Mouse (Mus musculus): ENCODE results near the gene Rab34. TPM values are rescaled to one million over a fixed set of nuclear protein-coding genes. Genes with fewer than 3 reads are reported as not detected.

Gene Rab34
- polyA plus RNA-seq, 1 experiment from 2014 or later = 75.3 TPM

DNA sequence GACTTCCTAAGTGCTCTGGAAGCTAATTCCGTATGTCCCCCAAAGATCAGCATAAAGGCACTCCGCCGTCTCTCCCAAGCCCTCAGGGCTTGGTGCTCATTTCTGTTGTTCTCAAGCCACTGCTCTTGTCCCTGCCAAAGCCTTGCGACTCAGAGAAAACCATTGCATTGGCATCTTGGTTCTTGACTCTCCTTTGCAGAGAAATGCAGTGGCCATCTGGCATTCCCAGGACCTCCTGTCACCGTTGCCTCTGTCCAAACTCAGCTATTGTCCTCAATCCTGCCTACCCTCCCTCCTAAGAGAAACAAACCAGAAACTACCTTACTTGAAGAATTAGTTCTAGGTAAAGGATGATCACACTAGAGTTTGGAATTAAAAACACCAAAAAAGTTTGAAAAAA is 32.6 kb upstream of the Rab34 start:
- no peak for DNase-seq (ENCODE audit: low spot score)
- no peak for ATAC-seq (ENCODE audit: insufficient read depth, low FRiP score, low TSS enrichment)
- WGBS = 82% methylated on average over 5 of the region's 5 CpGs
- no peaks in the 10 kb centered on the region for H3K4me1 ChIP-seq (ENCODE audit: control insufficient read depth, insufficient read depth, low read length)
- no peaks in the 10 kb centered on the region for H3K9me3 ChIP-seq (ENCODE audit: control insufficient read depth, low read length)
- H3K27ac ChIP-seq (ENCODE audit: low read depth, low read length) = no peak overlapping the region
- H3K4me2 ChIP-seq (ENCODE audit: low read depth) = no peak overlapping the region
- peaks cover 33% of the 10 kb centered on the region for H3K36me3 ChIP-seq (ENCODE audit: control insufficient read depth, insufficient read depth, low read length)
- no peak overlapping the region for H3K9ac ChIP-seq (ENCODE audit: low read length)
- no peaks in the 10 kb centered on the region for H3K27me3 ChIP-seq (ENCODE audit: control insufficient read depth, insufficient read depth, low read length)
- no peak overlapping the region for H3K4me3 ChIP-seq (ENCODE audit: low read depth, low read length)

DNA sequence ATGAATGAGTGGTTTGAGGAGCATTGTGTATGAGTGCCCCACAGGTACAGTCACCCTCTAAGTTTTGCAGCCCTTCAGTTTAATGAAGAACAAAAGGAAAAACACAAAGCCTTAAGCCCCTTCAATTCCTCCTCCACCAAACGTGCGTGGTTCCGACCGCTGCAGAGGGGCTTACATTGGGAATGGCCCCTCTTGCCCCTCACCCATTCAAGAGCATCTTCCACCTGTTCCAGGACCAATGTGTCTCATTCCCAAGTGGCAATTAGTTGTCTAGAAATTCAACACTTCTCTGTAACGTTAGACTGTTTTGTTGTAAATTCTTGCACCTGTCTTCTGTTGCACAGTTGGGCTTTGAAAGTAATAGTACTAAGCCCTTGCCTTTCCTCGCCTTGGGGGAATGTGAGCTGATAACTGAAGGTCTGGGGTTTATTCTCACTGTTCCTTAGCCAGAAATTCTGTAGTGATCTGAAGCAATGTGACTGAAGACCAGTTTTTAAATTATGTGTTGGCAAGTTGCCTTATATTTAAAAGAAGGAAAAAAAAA is 32.0 kb upstream of the Rab34 start:
- H3K4me2 ChIP-seq (ENCODE audit: low read depth) = no peak overlapping the region
- ATAC-seq (ENCODE audit: insufficient read depth, low FRiP score, low TSS enrichment) = no peak
- 76% methylated on average over 6 of the region's 6 CpGs for WGBS
- no peak overlapping the region for H3K27ac ChIP-seq (ENCODE audit: low read depth, low read length)
- H3K4me3 ChIP-seq (ENCODE audit: low read depth, low read length) = no peak overlapping the region
- no peaks in the 10 kb centered on the region for H3K4me1 ChIP-seq (ENCODE audit: control insufficient read depth, insufficient read depth, low read length)
- peaks cover 37% of the 10 kb centered on the region for H3K36me3 ChIP-seq (ENCODE audit: control insufficient read depth, insufficient read depth, low read length)
- H3K27me3 ChIP-seq (ENCODE audit: control insufficient read depth, insufficient read depth, low read length) = no peaks in the 10 kb centered on the region
- H3K9ac ChIP-seq (ENCODE audit: low read length) = no peak overlapping the region
- no peaks in the 10 kb centered on the region for H3K9me3 ChIP-seq (ENCODE audit: control insufficient read depth, low read length)
- DNase-seq (ENCODE audit: low spot score) = no peak

- 39% methylated on average over 2 of the region's 2 CpGs for WGBS
- no peak overlapping the region for H3K4me2 ChIP-seq (ENCODE audit: low read depth)
- peaks cover 20% of the 10 kb centered on the region for H3K4me1 ChIP-seq (ENCODE audit: control insufficient read depth, insufficient read depth, low read length)
- ATAC-seq (ENCODE audit: insufficient read depth, low FRiP score, low TSS enrichment) (peak; percentile 29; the same call in 1 of the 2 replicates), DNase-seq (ENCODE audit: low spot score) (peak; percentile 81)
- H3K4me3 ChIP-seq (ENCODE audit: low read depth, low read length) = no peak overlapping the region
- H3K9ac ChIP-seq (ENCODE audit: low read length) = no peak overlapping the region
- no peaks in the 10 kb centered on the region for H3K27me3 ChIP-seq (ENCODE audit: control insufficient read depth, insufficient read depth, low read length)
- no peak overlapping the region for H3K27ac ChIP-seq (ENCODE audit: low read depth, low read length)
- peaks cover 43% of the 10 kb centered on the region for H3K36me3 ChIP-seq (ENCODE audit: control insufficient read depth, insufficient read depth, low read length)
- H3K9me3 ChIP-seq (ENCODE audit: control insufficient read depth, low read length) = no peaks in the 10 kb centered on the region
Observed at GRCm38 (mm10) chr11:78159096-78159495, 29.1 kb upstream of the Rab34 start.

GRCm38 (mm10) chr11:78159557-78159956 is 28.7 kb upstream of the Rab34 start:
- ATAC-seq (ENCODE audit: insufficient read depth, low FRiP score, low TSS enrichment) (no peak), DNase-seq (ENCODE audit: low spot score) (no peak)
- Histone ChIP-seq H3K4me2 (ENCODE audit: low read depth) (no peak overlapping the region), H3K36me3 (ENCODE audit: control insufficient read depth, insufficient read depth, low read length) (peaks cover 39% of the 10 kb centered on the region), H3K9ac (ENCODE audit: low read length) (no peak overlapping the region), H3K27me3 (ENCODE audit: control insufficient read depth, insufficient read depth, low read length) (no peaks in the 10 kb centered on the region), H3K9me3 (ENCODE audit: control insufficient read depth, low read length) (no peaks in the 10 kb centered on the region), H3K4me1 (ENCODE audit: control insufficient read depth, insufficient read depth, low read length) (peaks cover 20% of the 10 kb centered on the region), H3K27ac (ENCODE audit: low read depth, low read length) (no peak overlapping the region), H3K4me3 (ENCODE audit: low read depth, low read length) (no peak overlapping the region)
- WGBS = 87% methylated on average over 7 of the region's 7 CpGs

DNA sequence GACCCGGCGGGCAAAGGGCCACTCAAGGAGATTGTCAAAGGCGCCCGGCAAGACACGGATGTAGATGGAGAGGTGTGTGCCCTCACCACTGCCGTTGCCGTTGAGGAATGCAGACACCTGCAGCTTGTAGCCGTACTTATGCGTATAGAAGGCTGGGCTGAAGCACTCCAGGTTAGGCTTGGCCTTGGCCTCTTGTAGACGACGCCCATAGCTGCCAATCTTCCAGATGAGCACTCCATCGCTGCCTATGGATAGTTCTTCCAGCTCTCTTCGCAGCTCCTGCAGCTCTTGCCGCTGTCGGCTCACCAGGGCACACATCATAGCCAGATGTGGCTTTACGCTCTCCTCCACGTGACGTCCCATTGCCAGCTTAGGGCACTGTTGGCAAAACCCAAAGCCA is 28.1 kb upstream of the Rab34 start:
- Histone ChIP-seq H3K4me3 (ENCODE audit: low read depth, low read length) (no peak overlapping the region), H3K4me1 (ENCODE audit: control insufficient read depth, insufficient read depth, low read length) (peaks cover 20% of the 10 kb centered on the region), H3K27me3 (ENCODE audit: control insufficient read depth, insufficient read depth, low read length) (no peaks in the 10 kb centered on the region), H3K9ac (ENCODE audit: low read length) (no peak overlapping the region), H3K36me3 (ENCODE audit: control insufficient read depth, insufficient read depth, low read length) (peaks cover 36% of the 10 kb centered on the region), H3K4me2 (ENCODE audit: low read depth) (no peak overlapping the region), H3K9me3 (ENCODE audit: control insufficient read depth, low read length) (no peaks in the 10 kb centered on the region), H3K27ac (ENCODE audit: low read depth, low read length) (no peak overlapping the region)
- ATAC-seq (ENCODE audit: insufficient read depth, low FRiP score, low TSS enrichment) (no peak), DNase-seq (ENCODE audit: low spot score) (no peak)
- 92% methylated on average over 18 of the region's 18 CpGs for WGBS

- no peak overlapping the region for H3K27ac ChIP-seq (ENCODE audit: low read depth, low read length)
- no peak overlapping the region for H3K4me3 ChIP-seq (ENCODE audit: low read depth, low read length)
- H3K9me3 ChIP-seq (ENCODE audit: control insufficient read depth, low read length) = no peaks in the 10 kb centered on the region
- DNase-seq (ENCODE audit: low spot score) (no peak), ATAC-seq (ENCODE audit: insufficient read depth, low FRiP score, low TSS enrichment) (no peak)
- H3K36me3 ChIP-seq (ENCODE audit: control insufficient read depth, insufficient read depth, low read length) = peaks cover 36% of the 10 kb centered on the region
- H3K4me2 ChIP-seq (ENCODE audit: low read depth) = no peak overlapping the region
- H3K9ac ChIP-seq (ENCODE audit: low read length) = no peak overlapping the region
- peaks cover 22% of the 10 kb centered on the region for H3K4me1 ChIP-seq (ENCODE audit: control insufficient read depth, insufficient read depth, low read length)
- WGBS = 90% methylated on average over 3 of the region's 3 CpGs
- no peaks in the 10 kb centered on the region for H3K27me3 ChIP-seq (ENCODE audit: control insufficient read depth, insufficient read depth, low read length)
Observed at GRCm38 (mm10) chr11:78160675-78161074, 27.6 kb upstream of the Rab34 start.

DNA sequence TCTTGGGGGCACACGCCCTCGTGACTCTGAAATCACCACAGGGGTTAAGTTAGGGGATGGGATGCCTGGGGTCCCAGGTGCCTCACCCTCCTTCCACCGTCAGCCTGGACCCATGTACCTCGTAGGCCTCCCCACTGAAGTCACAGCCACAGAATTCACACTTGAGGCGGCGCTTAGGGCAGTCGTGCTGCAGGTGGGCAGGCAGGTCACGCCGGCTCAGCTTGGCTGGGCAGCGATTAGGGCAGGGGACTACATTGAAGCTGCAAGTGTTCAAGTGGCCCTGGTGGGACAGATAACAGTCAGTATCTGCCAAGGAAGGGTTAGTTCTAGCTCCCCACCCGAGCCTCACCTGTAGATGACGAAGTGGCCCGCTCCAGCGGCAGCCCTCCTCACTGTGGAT is 27.1 kb upstream of the Rab34 start:
- Histone ChIP-seq H3K4me2 (ENCODE audit: low read depth) (no peak overlapping the region), H3K4me3 (ENCODE audit: low read depth, low read length) (no peak overlapping the region), H3K4me1 (ENCODE audit: control insufficient read depth, insufficient read depth, low read length) (peaks cover 27% of the 10 kb centered on the region), H3K27me3 (ENCODE audit: control insufficient read depth, insufficient read depth, low read length) (no peaks in the 10 kb centered on the region), H3K9ac (ENCODE audit: low read length) (no peak overlapping the region), H3K9me3 (ENCODE audit: control insufficient read depth, low read length) (no peaks in the 10 kb centered on the region), H3K27ac (ENCODE audit: low read depth, low read length) (no peak overlapping the region), H3K36me3 (ENCODE audit: control insufficient read depth, insufficient read depth, low read length) (peaks cover 36% of the 10 kb centered on the region)
- no peak for ATAC-seq (ENCODE audit: insufficient read depth, low FRiP score, low TSS enrichment)
- DNase-seq (ENCODE audit: low spot score) = no peak
- 93% methylated on average over 14 of the region's 14 CpGs for WGBS

DNA sequence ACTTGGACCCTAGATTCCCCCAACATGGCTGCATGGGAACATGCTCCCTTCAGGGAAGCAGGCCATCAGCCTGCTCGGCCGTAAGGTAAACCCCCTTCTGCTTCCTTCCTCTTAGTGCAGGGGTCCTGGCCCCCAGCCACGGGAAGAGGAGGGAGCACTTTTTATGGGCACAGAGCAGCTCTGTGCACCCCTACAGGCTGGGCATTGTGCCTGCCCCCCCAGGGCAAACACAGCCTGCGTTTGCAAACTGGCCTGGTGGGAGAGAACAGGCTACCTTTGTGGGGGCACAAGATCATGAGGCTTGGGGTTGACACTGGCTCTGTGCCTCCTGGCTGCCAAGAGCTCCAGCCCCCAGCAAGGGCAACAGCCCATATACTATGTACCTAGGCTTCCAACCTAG is 26.3 kb upstream of the Rab34 start:
- peaks cover 36% of the 10 kb centered on the region for H3K36me3 ChIP-seq (ENCODE audit: control insufficient read depth, insufficient read depth, low read length)
- WGBS = 73% methylated on average over 4 of the region's 4 CpGs
- H3K4me2 ChIP-seq (ENCODE audit: low read depth) = no peak overlapping the region
- 0 out of 2 replicates have a peak overlapping the region, but pooled peaks have one; percentile 44 for H3K27ac ChIP-seq (ENCODE audit: low read depth, low read length)
- H3K9ac ChIP-seq (ENCODE audit: low read length) = no peak overlapping the region
- ATAC-seq (ENCODE audit: insufficient read depth, low FRiP score, low TSS enrichment) (no peak), DNase-seq (ENCODE audit: low spot score) (no peak)
- peak overlapping the region; percentile 84; the same call in 1 of the 2 replicates for H3K4me3 ChIP-seq (ENCODE audit: low read depth, low read length)
- H3K27me3 ChIP-seq (ENCODE audit: control insufficient read depth, insufficient read depth, low read length) = no peaks in the 10 kb centered on the region
- peaks cover 28% of the 10 kb centered on the region for H3K4me1 ChIP-seq (ENCODE audit: control insufficient read depth, insufficient read depth, low read length)
- no peaks in the 10 kb centered on the region for H3K9me3 ChIP-seq (ENCODE audit: control insufficient read depth, low read length)

GRCm38 (mm10) chr11:78162504-78162903 is 25.7 kb upstream of the Rab34 start:
- Histone ChIP-seq H3K4me3 (ENCODE audit: low read depth, low read length) (peak overlapping the region; percentile 84; the same call in 1 of the 2 replicates), H3K36me3 (ENCODE audit: control insufficient read depth, insufficient read depth, low read length) (peaks cover 34% of the 10 kb centered on the region), H3K4me1 (ENCODE audit: control insufficient read depth, insufficient read depth, low read length) (peaks cover 28% of the 10 kb centered on the region), H3K9me3 (ENCODE audit: control insufficient read depth, low read length) (no peaks in the 10 kb centered on the region), H3K27me3 (ENCODE audit: control insufficient read depth, insufficient read depth, low read length) (no peaks in the 10 kb centered on the region), H3K4me2 (ENCODE audit: low read depth) (peak overlapping the region; percentile 89), H3K27ac (ENCODE audit: low read depth, low read length) (0 out of 2 replicates have a peak overlapping the region, but pooled peaks have one; percentile 44), H3K9ac (ENCODE audit: low read length) (no peak overlapping the region)
- ATAC-seq (ENCODE audit: insufficient read depth, low FRiP score, low TSS enrichment) = no peak
- no peak for DNase-seq (ENCODE audit: low spot score)
- 56% methylated on average over 6 of the region's 6 CpGs for WGBS

Measured in neural tube, embryonic 11.5 days (tissue).